Mouse (Mus musculus): ENCODE results near the gene B9d1. TPM values are rescaled to one million over a fixed set of nuclear protein-coding genes. Genes with fewer than 3 reads are reported as not detected.

B9d1 gene
- polyA plus RNA-seq, 1 experiment from 2014 or later, result 32.1 TPM

DNA sequence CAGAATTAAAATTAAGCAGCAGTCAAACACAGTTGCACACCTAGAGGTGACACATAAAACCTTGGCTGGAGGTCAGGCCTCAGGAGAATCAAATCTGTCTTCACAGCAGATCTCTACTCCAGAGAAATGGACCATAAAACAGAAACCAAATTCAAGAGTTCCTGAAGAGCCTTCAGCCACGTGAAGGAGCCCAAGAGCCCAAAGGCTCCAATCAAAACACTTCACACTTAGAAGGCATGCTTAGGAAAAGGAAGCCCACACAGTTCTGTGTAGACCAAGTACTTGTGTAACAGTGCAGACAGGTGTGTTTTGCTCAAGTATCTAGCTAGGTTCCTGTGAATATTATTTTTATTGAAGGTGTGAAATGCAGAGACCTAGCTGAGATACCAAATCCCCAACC, 30.6 kb downstream of the B9d1 start:
- Histone ChIP-seq H3K4me2 (ENCODE audit: low read depth, low read length) (no peak overlapping the region), H3K9me3 (replicated peaks; ENCODE audit: control insufficient read depth, low read length) (no peaks in the 10 kb centered on the region), H3K9ac (replicated peaks; ENCODE audit: low read length) (no peak overlapping the region), H3K4me1 (ENCODE audit: control insufficient read depth, insufficient read depth, low read length) (no peaks in the 10 kb centered on the region), H3K36me3 (replicated peaks; ENCODE audit: control insufficient read depth, insufficient read depth, low read depth, low read length) (no peaks in the 10 kb centered on the region), H3K27ac (replicated peaks; ENCODE audit: low read depth, low read length) (no peak overlapping the region), H3K4me3 (ENCODE audit: low read depth, low read length) (no peak overlapping the region), H3K27me3 (ENCODE audit: control insufficient read depth, insufficient read depth, low read length) (no peaks in the 10 kb centered on the region)
- no peak for DNase-seq (ENCODE audit: low spot score)
- no peak for ATAC-seq (replicated peaks; ENCODE audit: insufficient number of reproducible peaks, low FRiP score, low TSS enrichment, low read depth)
- 46% methylated on average over 1 of the region's 1 CpGs for WGBS

DNA sequence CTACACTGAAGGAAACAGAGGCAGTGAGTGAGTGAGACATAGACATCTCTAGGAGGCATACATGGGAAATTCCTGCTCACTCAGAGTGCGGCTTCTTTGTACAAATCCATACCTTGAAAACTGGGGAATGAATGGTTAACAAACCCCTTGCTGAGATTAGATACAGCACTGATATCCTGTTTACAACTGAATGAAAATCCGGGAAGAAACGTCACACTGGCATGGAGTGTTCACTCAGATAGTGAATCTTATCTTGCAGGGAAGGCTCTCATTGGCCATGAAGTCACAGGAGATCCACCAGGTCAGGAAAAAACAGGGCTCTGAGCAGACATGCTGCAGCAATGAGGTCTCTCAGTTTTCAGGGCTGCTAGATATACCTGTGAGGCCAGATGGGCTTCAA, 32.0 kb downstream of the B9d1 start:
- H3K4me3 ChIP-seq (ENCODE audit: low read depth, low read length), result no peak overlapping the region
- no peaks in the 10 kb centered on the region for H3K36me3 ChIP-seq (replicated peaks; ENCODE audit: control insufficient read depth, insufficient read depth, low read depth, low read length)
- no peaks in the 10 kb centered on the region for H3K4me1 ChIP-seq (ENCODE audit: control insufficient read depth, insufficient read depth, low read length)
- DNase-seq (ENCODE audit: low spot score) (no peak), ATAC-seq (replicated peaks; ENCODE audit: insufficient number of reproducible peaks, low FRiP score, low TSS enrichment, low read depth) (no peak)
- no peak overlapping the region for H3K4me2 ChIP-seq (ENCODE audit: low read depth, low read length)
- no peaks in the 10 kb centered on the region for H3K9me3 ChIP-seq (replicated peaks; ENCODE audit: control insufficient read depth, low read length)
- H3K9ac ChIP-seq (replicated peaks; ENCODE audit: low read length), result no peak overlapping the region
- no peak overlapping the region for H3K27ac ChIP-seq (replicated peaks; ENCODE audit: low read depth, low read length)
- WGBS, result 63% methylated on average over 3 of the region's 3 CpGs
- H3K27me3 ChIP-seq (ENCODE audit: control insufficient read depth, insufficient read depth, low read length), result no peaks in the 10 kb centered on the region

DNA sequence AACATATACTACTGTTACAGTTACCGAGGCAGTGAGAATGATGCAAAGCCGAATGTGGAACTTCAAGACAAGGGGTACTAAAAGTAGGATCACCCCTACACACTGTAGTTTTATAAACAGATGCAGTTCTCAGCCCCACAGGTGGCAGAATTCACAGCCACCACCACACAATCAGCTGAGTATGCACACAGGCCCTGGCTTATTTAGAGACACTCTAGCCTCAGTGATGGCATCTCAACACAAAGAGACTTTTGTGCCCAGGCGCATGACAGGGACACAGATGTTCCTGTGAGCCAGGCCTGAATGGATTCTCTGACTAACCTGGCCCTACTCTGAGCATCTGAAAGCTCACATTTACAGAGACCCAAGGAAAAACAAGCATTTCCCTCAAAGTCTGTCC, 32.4 kb downstream of the B9d1 start:
- DNase-seq (ENCODE audit: low spot score), result no peak
- Histone ChIP-seq H3K27me3 (ENCODE audit: control insufficient read depth, insufficient read depth, low read length) (no peaks in the 10 kb centered on the region), H3K9ac (replicated peaks; ENCODE audit: low read length) (no peak overlapping the region), H3K36me3 (replicated peaks; ENCODE audit: control insufficient read depth, insufficient read depth, low read depth, low read length) (no peaks in the 10 kb centered on the region), H3K27ac (replicated peaks; ENCODE audit: low read depth, low read length) (no peak overlapping the region), H3K4me3 (ENCODE audit: low read depth, low read length) (no peak overlapping the region), H3K4me1 (ENCODE audit: control insufficient read depth, insufficient read depth, low read length) (no peaks in the 10 kb centered on the region), H3K4me2 (ENCODE audit: low read depth, low read length) (no peak overlapping the region), H3K9me3 (replicated peaks; ENCODE audit: control insufficient read depth, low read length) (no peaks in the 10 kb centered on the region)
- no peak for ATAC-seq (replicated peaks; ENCODE audit: insufficient number of reproducible peaks, low FRiP score, low TSS enrichment, low read depth)
- WGBS, result 81% methylated on average over 3 of the region's 3 CpGs

DNA sequence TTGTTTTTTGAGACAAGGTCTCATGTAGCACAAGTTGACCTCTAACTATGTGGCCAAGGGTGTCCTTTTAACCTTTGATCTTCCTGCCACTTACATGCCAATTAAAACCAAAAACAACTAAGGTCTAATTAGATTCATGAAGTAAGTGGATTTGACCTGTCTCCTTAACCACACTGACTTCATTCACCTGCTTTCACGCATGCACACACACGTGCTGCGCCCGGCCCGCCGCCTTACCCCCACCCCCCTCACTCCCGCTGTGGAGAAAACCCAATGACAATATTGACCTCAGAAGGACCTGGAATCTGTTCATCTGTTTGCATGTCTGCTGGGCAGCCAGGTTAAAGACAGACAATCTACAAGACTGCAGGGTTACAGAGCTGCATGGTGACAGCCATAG, 35.7 kb downstream of the B9d1 start:
- no peak for DNase-seq (ENCODE audit: low spot score)
- Histone ChIP-seq H3K27ac (replicated peaks; ENCODE audit: low read depth, low read length) (no peak overlapping the region), H3K27me3 (ENCODE audit: control insufficient read depth, insufficient read depth, low read length) (no peaks in the 10 kb centered on the region), H3K4me1 (ENCODE audit: control insufficient read depth, insufficient read depth, low read length) (no peaks in the 10 kb centered on the region), H3K4me3 (ENCODE audit: low read depth, low read length) (no peak overlapping the region), H3K9me3 (replicated peaks; ENCODE audit: control insufficient read depth, low read length) (no peaks in the 10 kb centered on the region), H3K36me3 (replicated peaks; ENCODE audit: control insufficient read depth, insufficient read depth, low read depth, low read length) (no peaks in the 10 kb centered on the region), H3K4me2 (ENCODE audit: low read depth, low read length) (no peak overlapping the region), H3K9ac (replicated peaks; ENCODE audit: low read length) (no peak overlapping the region)
- ATAC-seq (replicated peaks; ENCODE audit: insufficient number of reproducible peaks, low FRiP score, low TSS enrichment, low read depth), result no peak
- WGBS, result 63% methylated on average over 7 of the region's 7 CpGs

DNA sequence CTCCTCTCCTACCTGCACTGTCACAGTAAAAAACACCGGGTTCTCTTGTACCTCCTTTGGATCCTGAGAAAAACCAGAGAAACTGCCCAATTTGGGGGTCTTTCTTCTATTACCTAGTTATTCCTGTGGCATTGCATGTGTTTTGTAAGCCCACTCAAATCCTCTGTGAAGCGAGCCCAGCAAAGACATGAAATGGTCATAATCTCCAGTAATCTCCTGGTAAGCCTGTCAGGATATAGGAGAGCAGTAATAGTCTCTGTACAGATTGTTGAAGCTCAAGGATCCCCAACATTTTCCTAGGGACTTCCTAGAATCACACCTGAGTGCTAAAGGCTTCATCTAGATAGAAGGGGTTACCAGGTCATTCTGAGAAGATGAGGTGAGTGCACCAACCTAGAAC, 36.2 kb downstream of the B9d1 start:
- ATAC-seq (replicated peaks; ENCODE audit: insufficient number of reproducible peaks, low FRiP score, low TSS enrichment, low read depth) (no peak), DNase-seq (ENCODE audit: low spot score) (no peak)

DNA sequence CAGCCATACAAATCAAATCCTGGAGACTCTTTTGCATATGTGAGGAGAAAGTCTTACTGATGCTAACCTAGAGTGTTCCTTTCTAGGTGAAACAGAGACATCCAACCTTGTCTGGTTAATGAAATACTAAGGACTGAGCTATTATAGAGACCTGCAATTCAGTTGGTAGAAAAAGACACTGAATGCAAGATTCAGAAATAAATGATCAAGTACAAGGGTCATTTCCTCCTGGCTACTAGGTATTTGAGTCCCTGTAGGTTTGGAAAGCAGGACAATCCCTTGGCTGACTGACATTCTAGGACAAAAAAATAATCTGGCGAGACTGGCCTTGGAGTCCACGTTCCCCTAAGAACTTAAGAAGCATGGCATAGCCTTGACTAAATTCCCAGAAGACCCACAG, 40.6 kb downstream of the B9d1 start:
- H3K9me3 ChIP-seq (replicated peaks; ENCODE audit: control insufficient read depth, low read length), result no peaks in the 10 kb centered on the region
- no peak overlapping the region for H3K4me3 ChIP-seq (ENCODE audit: low read depth, low read length)
- no peak overlapping the region for H3K9ac ChIP-seq (replicated peaks; ENCODE audit: low read length)
- no peaks in the 10 kb centered on the region for H3K27me3 ChIP-seq (ENCODE audit: control insufficient read depth, insufficient read depth, low read length)
- no peak overlapping the region for H3K27ac ChIP-seq (replicated peaks; ENCODE audit: low read depth, low read length)
- H3K4me1 ChIP-seq (ENCODE audit: control insufficient read depth, insufficient read depth, low read length), result no peaks in the 10 kb centered on the region
- H3K4me2 ChIP-seq (ENCODE audit: low read depth, low read length), result no peak overlapping the region
- DNase-seq (ENCODE audit: low spot score) (no peak), ATAC-seq (replicated peaks; ENCODE audit: insufficient number of reproducible peaks, low FRiP score, low TSS enrichment, low read depth) (no peak)
- 87% methylated on average over 2 of the region's 2 CpGs for WGBS
- H3K36me3 ChIP-seq (replicated peaks; ENCODE audit: control insufficient read depth, insufficient read depth, low read depth, low read length), result peaks cover 3% of the 10 kb centered on the region

More for the DNA sequence above, 36.2 kb downstream of the B9d1 start:
- Histone ChIP-seq H3K9me3 (replicated peaks; ENCODE audit: control insufficient read depth, low read length) (no peaks in the 10 kb centered on the region), H3K4me1 (ENCODE audit: control insufficient read depth, insufficient read depth, low read length) (no peaks in the 10 kb centered on the region), H3K4me2 (ENCODE audit: low read depth, low read length) (no peak overlapping the region), H3K36me3 (replicated peaks; ENCODE audit: control insufficient read depth, insufficient read depth, low read depth, low read length) (no peaks in the 10 kb centered on the region; the same call in 1 of the 2 replicates), H3K27me3 (ENCODE audit: control insufficient read depth, insufficient read depth, low read length) (no peaks in the 10 kb centered on the region), H3K9ac (replicated peaks; ENCODE audit: low read length) (no peak overlapping the region), H3K27ac (replicated peaks; ENCODE audit: low read depth, low read length) (no peak overlapping the region), H3K4me3 (ENCODE audit: low read depth, low read length) (no peak overlapping the region)
- WGBS, result 85% methylated on average over 2 of the region's 2 CpGs

DNA sequence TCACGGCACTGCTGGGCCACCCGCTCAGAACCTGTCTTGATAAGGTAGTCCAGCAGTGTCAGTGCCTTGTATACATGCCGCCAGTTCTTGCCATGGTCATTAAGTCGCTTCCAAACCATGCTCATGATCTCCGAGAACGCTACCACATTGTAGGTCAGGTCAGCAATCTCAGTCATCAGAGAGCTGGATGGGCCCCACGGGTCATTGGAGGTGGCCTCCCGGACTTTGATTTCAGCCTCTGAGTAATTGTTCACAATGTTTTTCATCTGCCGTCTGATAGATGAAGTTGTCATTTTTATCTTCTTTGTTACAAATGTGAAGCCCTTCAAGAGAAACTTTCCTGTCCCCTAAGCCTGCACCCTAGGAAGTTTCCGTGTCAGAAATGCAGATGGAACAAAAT, 41.5 kb downstream of the B9d1 start:
- no peak overlapping the region for H3K4me3 ChIP-seq (ENCODE audit: low read depth, low read length)
- peaks cover 3% of the 10 kb centered on the region for H3K36me3 ChIP-seq (replicated peaks; ENCODE audit: control insufficient read depth, insufficient read depth, low read depth, low read length)
- no peaks in the 10 kb centered on the region for H3K27me3 ChIP-seq (ENCODE audit: control insufficient read depth, insufficient read depth, low read length)
- no peak overlapping the region for H3K27ac ChIP-seq (replicated peaks; ENCODE audit: low read depth, low read length)
- H3K4me1 ChIP-seq (ENCODE audit: control insufficient read depth, insufficient read depth, low read length), result no peaks in the 10 kb centered on the region
- no peaks in the 10 kb centered on the region for H3K9me3 ChIP-seq (replicated peaks; ENCODE audit: control insufficient read depth, low read length)
- DNase-seq (ENCODE audit: low spot score) (no peak), ATAC-seq (replicated peaks; ENCODE audit: insufficient number of reproducible peaks, low FRiP score, low TSS enrichment, low read depth) (no peak)
- WGBS, result 90% methylated on average over 10 of the region's 10 CpGs
- no peak overlapping the region for H3K4me2 ChIP-seq (ENCODE audit: low read depth, low read length)
- H3K9ac ChIP-seq (replicated peaks; ENCODE audit: low read length), result no peak overlapping the region

DNA sequence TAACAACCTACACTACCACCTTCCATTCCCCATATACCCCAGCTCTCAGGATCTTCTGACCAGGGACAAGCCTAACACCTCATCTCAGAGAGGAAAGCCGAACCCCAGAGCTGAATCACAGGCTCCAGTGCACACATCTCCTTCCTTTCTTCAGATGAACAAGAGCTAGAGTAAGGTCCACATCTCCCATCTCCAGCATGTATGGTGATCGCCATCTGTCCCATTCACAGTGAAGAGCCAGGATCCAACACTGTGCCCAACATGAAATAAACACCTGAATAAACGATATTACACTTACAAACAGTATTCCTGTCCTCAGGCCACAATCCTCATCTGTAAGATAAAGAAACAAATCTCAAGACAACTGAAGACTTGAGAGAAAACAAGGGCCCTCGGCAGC, 42.8 kb downstream of the B9d1 start:
- H3K27me3 ChIP-seq (ENCODE audit: control insufficient read depth, insufficient read depth, low read length), result no peaks in the 10 kb centered on the region
- H3K36me3 ChIP-seq (replicated peaks; ENCODE audit: control insufficient read depth, insufficient read depth, low read depth, low read length), result peaks cover 3% of the 10 kb centered on the region
- H3K4me1 ChIP-seq (ENCODE audit: control insufficient read depth, insufficient read depth, low read length), result no peaks in the 10 kb centered on the region
- H3K9me3 ChIP-seq (replicated peaks; ENCODE audit: control insufficient read depth, low read length), result no peaks in the 10 kb centered on the region
- no peak overlapping the region for H3K4me3 ChIP-seq (ENCODE audit: low read depth, low read length)
- no peak overlapping the region for H3K9ac ChIP-seq (replicated peaks; ENCODE audit: low read length)
- ATAC-seq (replicated peaks; ENCODE audit: insufficient number of reproducible peaks, low FRiP score, low TSS enrichment, low read depth) (no peak), DNase-seq (ENCODE audit: low spot score) (no peak)
- H3K27ac ChIP-seq (replicated peaks; ENCODE audit: low read depth, low read length), result no peak overlapping the region
- no peak overlapping the region for H3K4me2 ChIP-seq (ENCODE audit: low read depth, low read length)
- 89% methylated on average over 4 of the region's 4 CpGs for WGBS

DNA sequence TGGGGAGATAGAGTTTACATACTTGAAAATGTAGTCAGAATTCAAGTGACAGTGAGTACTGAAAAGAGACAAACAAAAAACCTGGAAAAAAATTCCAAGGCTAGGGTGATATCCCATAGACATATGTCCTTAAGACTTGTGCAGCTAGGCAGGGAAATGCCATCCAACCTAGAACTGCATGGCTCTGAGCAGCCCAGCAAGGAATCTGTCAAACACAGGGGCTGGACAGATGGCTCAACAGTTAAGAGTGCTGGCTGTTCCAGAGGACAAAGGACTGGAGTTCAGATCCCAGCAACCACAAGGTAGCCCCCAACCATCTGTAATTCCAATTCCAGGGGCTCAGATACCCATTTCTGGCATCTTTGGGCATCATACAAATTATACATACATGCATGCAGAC, 45.7 kb downstream of the B9d1 start:
- Histone ChIP-seq H3K4me1 (ENCODE audit: control insufficient read depth, insufficient read depth, low read length) (no peaks in the 10 kb centered on the region), H3K27ac (replicated peaks; ENCODE audit: low read depth, low read length) (no peak overlapping the region), H3K9me3 (replicated peaks; ENCODE audit: control insufficient read depth, low read length) (no peaks in the 10 kb centered on the region), H3K4me2 (ENCODE audit: low read depth, low read length) (no peak overlapping the region), H3K27me3 (ENCODE audit: control insufficient read depth, insufficient read depth, low read length) (no peaks in the 10 kb centered on the region), H3K36me3 (replicated peaks; ENCODE audit: control insufficient read depth, insufficient read depth, low read depth, low read length) (peaks cover 3% of the 10 kb centered on the region), H3K9ac (replicated peaks; ENCODE audit: low read length) (no peak overlapping the region), H3K4me3 (ENCODE audit: low read depth, low read length) (no peak overlapping the region)
- ATAC-seq (replicated peaks; ENCODE audit: insufficient number of reproducible peaks, low FRiP score, low TSS enrichment, low read depth) (no peak), DNase-seq (ENCODE audit: low spot score) (no peak)

All from embryonic facial prominence, embryonic 11.5 days (tissue).